Mouse (Mus musculus): ENCODE data around the gene Mef2c.

Mef2c gene

DNA sequence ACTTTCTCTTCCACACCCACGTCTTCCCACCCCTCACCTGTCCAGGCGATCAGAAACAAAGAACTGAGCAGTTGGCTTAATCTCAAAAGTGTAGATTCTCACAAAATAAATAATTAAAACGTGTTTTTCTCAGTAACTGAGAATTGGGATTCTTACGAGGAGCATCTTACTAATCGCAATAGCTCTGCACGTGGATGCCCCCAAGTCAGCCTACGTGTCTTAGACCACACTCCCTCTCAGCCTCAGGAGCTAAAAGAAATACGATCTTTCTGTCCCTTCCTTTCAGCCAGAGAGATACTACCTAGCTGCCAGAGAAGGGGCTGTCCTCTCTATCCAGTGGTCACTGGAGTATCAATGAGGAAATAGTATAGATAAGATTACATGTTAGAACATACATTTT, 106.3 kb downstream of the Mef2c start:
- no peak for DNase-seq (ENCODE audit: low spot score)

DNA sequence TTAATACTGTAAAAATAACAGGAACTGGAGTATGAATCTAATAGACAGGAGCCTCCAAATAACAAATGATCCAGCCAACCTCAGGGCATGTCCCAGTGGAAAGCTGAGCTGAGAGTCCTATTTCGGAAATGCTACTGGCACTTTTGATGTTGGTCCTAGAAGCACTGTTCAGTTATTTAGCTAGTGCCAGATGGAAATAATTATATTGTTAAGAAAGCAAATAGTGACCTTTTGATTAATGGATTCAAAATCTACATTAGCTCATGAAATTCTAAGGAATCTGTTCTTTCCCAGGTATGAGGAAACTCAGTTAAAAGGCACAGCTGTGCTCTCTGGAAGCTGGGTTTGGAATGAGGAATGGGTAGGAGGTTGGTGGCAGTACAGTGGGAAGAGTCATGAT, 108.4 kb downstream of the Mef2c start:
- no peak for DNase-seq (ENCODE audit: low spot score)

DNA sequence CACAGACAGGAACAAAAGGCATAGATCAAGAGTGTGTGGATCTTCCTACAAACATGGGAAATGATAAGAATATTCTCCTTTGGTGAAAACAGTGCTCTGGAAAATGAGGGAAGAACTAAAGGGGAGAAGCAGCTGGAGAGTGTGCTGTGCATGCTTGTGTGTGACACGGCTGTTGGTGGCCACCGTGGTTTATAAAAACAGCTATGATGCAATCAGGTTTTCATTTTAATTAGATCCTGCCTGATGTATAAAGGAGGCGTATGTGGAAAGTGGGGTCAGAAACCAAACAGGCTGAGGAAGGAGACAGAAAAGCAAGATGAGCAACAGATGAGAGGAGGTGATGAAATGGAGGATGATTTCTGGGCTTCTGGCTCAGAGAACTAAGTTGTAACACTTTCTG, 112.0 kb downstream of the Mef2c start:
- no peak for DNase-seq (ENCODE audit: low spot score)

DNA sequence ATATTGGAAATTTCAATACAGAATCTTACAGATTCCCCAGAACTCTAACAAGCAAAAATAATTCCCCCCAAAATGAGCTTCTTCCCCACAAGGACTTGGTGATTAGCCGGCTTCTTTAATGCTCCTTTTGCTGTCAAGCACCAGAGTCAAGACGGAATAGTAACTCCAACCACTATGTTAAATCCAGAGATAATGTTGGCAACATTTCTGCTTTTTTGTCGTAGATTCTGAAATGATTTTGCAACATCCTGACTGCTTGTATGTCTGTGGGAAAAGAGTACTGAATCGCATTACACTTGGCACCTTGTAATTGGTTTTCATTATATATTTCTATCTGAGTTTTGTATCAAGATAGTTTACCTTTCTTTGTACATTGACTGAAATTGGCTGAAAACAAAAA, 120.8 kb downstream of the Mef2c start:
- no peak for DNase-seq (ENCODE audit: low spot score)

DNA sequence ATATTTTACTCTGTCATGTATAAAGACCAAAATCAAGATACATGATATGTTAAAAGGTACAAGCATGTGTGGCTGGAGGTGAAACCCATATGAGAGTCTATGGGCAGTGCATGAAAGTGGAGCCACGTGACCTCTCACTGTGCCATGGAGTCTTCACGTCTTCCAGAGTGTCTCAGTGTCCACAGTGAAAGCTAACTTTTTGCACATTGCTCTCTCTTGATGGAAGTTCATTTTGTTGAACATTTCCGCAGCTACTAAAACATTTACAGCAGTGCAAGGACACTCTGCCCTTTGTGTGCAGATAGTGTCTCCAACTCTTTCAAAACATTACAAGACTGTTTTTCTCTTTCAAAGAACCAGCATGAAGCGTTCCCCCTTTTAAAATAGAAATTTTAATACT, 123.6 kb downstream of the Mef2c start:
- no peak for DNase-seq (ENCODE audit: low spot score)

DNA sequence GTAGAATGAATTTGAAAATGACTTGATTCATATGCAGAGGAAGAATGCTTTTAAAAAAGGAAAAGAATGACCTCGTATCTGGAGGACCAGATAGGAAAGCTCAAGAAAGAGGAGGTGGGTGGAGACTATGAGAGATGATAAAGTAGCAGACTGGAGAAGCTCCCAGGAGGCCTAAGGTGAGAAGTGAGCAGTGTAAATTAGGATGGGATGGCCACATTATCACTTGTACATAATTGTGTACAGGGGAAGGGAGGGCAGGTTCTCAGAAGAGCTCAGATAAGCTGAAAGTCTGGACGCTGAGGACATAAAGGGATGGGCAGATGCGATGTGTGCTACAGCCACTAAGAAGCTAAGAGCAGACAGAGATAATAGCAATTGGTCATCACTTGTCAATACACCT, 124.3 kb downstream of the Mef2c start:
- no peak for DNase-seq (ENCODE audit: low spot score)

DNA sequence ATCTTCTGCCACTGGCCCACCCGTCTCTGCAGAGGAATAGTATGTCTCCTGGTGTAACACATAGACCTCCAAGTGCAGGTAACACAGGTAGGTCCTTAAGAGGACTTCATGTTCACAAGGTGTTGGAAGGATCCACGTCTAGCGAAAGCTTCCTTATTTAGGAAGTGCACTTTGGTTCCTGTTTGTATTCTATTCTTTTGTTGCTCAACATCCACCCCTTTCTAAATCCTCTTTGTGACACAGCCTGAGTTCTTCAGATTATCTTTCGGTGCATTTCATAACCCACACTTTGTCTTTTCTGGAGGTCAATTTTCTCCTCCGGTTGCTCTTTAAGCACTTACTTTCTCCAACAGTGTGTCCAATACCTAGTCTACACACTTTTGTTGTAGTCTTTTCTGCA, 129.3 kb downstream of the Mef2c start:
- DNase-seq (ENCODE audit: low spot score), result no peak

DNA sequence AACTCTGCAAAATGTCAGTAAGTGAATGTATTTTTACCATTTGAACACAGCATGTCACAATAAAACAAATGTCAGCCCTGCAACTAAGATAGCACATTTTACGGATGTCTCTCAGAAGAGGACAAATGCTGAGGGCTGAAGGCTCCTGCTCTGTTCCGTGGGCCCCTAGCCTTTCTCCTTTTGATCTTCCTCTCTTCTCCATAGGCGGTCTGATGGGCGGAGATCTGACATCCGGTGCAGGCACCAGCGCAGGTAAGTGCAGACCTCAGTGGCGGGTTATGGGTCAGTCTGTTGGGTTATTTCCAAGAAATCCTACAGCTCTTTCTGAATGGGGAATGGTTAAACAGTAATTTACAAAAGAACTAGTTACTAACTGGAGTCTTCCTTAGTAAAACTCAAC, 131.4 kb downstream of the Mef2c start:
- no peak for DNase-seq (ENCODE audit: low spot score)

DNA sequence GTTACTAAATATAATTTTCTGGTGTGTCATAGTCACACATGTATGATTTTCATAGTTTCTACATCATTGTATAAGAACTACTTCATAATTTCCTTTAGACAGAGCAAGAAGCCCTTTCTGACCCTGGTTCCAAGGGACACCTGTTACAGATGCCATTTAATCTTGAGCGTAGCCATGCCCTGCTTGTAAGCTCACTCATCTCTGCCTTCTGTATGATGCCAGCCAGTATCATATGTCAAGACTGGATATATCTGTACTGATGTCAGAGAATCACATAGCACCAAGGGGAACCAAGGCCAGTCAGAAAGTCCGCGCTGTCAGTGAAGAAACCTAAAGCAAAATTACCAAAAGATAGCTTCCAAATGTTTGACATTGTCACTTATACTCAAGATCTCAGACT, 133.8 kb downstream of the Mef2c start:
- DNase-seq (ENCODE audit: low spot score), result no peak

DNA sequence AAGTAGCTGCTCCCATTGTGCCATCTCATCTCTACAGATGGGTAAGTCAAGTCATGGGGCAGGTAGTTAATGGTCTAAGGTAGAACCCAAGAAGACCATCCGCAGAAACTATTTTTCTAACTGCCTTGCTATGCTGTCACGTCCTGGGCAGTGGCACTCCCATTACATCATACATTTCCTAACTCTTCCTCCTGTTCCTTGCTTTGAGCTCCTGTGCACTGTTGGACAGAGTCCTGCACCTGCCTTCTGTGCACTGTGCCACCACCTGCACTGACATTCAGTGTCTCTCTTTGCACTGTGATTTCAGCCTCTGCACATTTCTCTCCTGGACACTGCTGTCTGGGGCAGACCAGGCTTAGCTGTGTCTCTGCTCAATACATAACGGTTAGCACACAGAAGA, 134.9 kb downstream of the Mef2c start:
- no peak for DNase-seq (ENCODE audit: low spot score)

DNA sequence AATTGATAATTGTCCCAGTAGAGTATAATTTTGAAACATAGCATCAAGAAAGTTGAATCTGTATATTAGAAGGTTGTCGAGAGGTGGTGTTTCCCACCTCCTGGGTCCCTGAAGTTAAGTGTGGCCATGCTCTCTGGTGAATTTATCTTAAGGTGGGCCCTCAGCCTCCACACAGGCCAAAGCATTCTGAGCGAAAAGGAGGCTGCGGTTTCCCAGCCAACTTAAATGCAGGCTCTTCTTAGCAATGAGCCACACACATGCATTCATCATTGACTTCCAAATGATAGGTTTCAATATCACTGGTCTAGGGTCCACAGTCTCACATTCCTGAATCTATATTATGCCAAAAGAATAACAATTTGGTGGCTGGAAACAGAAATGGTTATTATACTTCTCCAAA, 145.2 kb downstream of the Mef2c start:
- no peak for DNase-seq (ENCODE audit: low spot score)

DNA sequence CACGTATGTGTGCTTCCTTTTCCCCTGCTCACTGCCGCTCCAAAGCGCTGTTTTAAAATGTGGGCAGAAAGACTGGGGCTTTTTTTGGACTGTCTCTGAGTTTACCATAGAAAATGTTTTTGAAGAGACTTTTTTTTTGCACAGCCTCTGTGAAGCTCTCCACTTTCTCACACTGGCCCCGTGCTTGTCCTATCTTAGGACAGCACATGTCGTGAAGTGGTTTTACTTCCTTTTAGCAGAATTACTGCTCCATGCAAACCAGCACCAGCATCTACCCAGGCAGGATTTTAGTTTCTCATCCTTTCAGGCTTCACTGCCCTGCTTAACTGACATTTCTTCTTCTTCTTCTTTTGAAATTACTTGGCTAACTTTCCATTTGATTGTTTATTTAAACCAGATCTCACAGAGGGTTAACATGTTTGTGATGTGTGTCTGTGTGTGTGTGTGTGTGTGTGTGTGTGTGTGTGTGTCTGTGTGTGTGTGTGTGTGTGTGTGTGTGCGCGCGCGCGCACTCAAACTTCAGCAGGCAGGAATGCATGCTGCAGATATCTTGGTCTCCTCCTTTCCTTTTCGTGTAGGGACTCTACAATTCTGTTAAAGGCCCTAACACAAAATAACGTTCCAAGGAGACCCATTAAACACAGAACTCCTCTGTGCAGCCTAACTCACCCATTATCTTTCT, 146.1 kb downstream of the Mef2c start:
- DNase-seq (ENCODE audit: low spot score), result no peak

DNA sequence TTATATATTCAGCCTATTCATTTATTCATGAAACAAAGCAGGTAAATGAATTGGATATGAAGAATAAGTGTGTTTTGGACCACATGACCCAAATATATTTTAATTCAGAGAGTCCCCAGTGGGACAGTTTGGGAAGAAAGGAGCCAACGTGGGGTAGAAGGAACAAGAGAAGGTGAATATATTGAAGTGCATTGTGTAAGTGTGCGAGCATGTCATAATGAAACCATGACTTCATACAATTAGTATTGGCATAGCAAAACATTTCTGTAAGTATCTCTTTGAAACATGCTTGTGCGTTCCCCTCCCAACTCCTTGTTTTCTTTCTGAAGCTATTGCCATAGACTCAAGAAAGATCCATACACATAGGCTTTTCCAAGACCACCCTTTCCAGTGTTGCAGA, 147.0 kb downstream of the Mef2c start:
- DNase-seq (ENCODE audit: low spot score), result no peak

DNA sequence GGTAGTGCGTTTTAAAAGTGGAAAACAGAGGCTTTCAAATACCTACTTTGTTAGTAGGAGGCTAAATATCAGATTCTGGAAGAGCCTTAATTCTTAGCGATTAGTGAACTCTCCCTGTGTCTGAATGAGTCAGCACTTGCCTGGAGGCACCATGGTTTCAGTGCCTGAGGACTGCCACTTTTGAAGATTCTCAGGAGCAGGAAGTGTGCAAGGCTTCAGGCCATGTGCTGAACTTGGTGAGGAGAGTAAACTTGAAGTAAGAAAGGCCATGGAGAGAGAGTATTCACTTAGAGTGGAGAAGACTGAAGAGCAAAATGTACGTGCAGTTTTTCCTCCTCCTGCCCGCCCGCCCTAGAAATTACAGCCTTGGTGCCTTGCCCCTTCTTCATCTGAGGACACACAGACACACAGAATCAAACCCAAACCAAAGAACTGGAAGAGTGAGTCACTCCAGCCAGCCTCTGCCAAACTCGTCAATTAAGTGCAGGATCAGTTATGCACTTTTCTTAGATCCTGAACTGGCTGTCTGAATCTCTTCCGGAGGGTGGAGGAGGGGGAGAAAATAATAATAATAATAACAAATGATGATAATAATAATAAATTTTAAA, 148.2 kb downstream of the Mef2c start:
- DNase-seq (ENCODE audit: low spot score), result no peak

DNA sequence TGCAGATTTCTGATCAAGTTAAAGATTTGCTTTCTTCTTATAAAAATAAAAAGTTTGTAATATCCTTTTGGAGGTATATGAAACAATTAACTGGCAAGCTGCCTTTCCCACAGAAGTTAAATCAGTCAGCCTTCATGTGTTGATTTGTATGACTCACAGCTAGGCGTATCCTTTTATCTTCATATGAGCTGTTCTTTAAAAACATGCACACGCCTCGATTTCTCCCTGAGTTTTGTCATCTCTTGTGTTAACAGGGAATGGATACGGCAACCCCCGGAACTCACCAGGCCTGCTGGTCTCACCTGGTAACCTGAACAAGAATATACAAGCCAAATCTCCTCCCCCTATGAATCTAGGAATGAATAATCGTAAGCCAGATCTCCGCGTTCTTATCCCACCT, 148.7 kb downstream of the Mef2c start:
- no peak for DNase-seq (ENCODE audit: low spot score)

DNA sequence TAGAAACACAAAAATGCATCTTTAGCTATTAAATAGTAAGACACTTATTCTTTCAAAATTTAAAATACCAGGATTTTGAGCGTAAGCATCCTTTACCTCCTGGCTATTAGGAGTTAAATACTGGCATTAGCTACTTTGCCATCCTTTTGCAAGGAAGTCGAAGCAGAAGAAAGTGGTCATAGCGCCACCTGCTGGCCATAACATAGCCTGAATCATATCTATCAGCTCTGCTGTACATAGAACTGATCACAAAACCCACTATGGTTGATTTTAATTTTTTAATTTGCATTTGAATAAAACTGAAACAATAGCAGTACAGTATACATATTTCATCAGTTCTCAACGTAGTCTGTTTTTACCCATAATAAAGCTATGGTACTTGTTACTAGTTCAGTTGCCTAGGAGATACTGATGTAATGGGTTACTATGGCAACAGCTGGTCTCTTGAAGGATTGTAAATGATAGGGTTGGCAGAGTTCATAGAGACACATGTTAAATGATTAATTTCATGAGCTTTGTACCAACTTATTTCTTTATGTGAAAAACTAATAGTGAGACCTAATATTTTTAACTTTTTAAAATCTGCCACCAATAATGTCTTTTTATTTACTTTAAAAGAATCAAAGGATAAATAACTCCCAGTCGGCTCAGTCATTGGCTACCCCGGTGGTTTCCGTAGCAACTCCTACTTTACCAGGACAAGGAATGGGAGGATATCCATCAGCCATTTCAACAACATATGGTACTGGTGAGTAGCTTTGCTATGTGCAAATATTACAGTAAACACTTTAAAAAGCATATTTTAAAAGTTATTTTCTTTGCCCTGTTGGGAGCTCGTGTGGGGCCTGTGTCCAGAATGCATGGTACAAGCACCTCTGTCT, 151.3 kb downstream of the Mef2c start:
- peak; percentile 50 for DNase-seq (ENCODE audit: low spot score)

DNA sequence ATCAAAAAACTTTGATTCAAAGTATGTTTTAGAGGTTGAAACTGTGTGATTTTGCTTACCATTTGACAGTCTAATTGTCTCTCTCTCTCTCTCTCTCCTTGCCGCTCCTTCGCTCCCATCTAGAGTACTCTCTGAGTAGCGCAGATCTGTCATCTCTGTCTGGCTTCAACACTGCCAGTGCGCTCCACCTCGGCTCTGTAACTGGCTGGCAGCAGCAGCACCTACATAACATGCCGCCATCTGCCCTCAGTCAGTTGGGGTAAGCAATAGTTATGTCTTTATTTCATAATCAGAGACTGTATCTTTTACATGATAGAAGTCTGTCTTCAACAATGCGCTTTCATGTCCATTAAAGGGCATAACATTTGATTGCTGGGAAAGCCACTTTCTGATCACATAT, 152.3 kb downstream of the Mef2c start:
- DNase-seq (ENCODE audit: low spot score), result no peak

DNA sequence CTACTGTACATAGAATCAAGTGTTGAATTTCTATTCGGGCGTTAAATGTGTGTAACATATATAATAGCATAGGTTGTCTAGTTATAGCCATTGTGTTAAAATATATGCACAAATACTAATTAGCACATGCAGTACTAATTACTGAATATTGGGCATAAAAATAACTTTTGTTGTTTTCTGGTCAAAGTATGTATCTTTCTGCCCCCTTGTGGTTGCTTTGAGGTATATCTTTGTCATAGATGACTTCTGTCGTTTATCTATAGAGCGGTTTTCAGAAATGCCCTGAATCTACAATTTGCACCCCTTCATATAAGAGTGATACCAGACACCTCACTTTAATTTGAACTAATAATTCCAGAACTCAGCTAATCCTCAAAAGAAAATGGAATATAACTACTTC, 152.9 kb downstream of the Mef2c start:
- no peak for DNase-seq (ENCODE audit: low spot score)

DNA sequence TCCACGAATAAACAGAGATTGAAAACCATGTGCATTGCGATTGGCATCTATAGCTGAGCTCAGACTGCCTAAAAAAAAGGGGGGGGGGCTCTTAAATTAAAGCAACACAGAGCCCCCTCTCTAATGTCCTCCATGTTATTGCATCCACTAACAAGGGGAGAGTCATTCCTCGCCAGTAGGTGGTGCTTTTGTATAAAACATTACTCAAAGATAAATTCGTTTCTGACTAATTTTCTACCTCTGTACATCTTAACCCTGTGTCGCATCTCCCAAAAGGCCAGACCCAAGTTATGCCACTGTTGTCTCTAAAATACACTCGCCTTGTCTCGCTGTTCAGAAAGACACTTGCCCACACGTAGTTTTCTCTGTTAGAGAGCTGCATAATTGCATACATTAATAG, 156.9 kb downstream of the Mef2c start:
- no peak for DNase-seq (ENCODE audit: low spot score)

DNA sequence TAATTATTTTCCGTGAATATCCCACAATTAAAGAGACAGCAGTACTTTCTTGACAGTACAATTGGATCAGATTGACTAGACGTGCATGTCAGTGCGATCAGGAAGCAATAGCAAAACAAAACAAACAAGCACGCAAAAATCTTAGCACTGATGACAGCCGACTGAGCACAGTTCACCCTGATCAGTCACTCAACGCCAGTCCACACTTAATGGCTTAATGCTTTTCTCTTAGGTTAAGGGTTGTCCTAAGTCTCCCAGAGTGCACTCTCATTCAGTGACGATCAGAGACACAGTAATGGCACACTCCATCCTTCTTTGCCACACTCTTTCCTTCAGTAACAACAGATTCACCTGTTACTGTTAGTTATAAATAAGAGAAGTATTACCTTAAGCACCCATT, 157.3 kb downstream of the Mef2c start:
- no peak for DNase-seq (ENCODE audit: low spot score)

DNA sequence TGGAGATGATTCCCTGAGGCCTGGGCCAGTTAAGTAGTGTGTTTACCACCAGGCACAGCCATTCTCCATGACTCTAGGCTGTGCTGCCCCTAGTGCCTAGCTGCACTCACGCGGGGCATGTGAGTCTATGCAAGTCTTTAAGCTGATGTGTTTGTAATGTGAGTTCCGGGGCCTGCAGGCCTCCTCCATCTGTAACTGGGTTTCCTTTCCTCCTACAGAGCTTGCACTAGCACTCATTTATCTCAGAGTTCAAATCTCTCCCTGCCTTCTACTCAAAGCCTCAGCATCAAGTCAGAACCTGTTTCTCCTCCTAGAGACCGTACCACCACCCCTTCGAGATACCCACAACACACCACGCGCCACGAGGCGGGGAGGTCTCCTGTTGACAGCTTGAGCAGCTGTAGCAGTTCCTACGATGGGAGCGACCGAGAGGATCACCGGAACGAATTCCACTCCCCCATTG, 158.3 kb downstream of the Mef2c start:
- DNase-seq (ENCODE audit: low spot score), result no peak

DNA sequence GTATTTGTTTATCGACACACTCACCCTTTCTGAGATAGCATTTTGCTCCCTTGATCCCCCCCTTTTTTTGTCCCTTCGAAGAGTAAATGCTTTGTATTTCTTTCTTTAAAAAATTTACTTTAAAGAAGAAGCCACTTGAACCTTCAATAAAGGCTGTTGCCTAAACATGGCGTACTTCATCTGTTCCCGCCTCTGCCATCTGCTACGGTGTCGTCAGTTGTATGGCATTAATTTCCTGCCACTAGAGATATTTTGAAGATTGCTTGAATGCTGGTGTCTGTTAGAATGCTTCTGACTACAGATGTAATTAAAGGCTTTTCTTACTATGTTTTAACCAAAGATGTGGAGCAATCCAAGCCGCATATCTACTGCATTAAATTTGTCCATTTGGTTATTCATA, 162.3 kb downstream of the Mef2c start:
- no peak for DNase-seq (ENCODE audit: low spot score)

DNA sequence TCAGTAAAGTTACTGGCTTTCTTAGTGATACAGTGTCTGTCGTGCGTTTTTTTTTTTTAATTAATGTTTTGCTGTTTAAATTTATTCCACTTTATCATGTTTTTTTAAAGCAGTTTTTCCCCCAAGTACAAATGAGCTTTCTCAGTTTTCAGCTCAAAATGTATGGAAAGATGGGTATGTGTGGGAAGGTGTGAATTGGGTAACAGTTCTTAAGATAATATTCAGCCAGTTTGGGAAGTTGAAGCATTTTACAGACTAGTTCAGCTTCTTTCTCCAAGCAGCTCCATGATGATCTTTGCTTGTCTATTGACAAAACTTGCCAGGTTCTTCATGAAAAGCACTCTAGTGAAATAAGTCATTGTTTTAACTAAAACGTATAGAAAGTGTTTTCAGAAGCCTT, 163.2 kb downstream of the Mef2c start:
- no peak for DNase-seq (ENCODE audit: low spot score)
